Mouse (Mus musculus) megakaryocyte, embryonic 14.5 days (primary cell): ENCODE results near the gene Dlx6.

Source experiments
- FLI1 ChIP-seq: IDR thresholded peaks from 2 replicates; pipeline ENCODE4 v1.6.1; 2012; ENCODE audit warnings: low read length, inconsistent platforms, mixed read lengths
- GATA1 ChIP-seq: IDR thresholded peaks from 3 replicates; pipeline ENCODE4 v1.6.1; 2012; ENCODE audit warnings: mixed read lengths, low read length, inconsistent platforms, borderline replicate concordance

DNA sequence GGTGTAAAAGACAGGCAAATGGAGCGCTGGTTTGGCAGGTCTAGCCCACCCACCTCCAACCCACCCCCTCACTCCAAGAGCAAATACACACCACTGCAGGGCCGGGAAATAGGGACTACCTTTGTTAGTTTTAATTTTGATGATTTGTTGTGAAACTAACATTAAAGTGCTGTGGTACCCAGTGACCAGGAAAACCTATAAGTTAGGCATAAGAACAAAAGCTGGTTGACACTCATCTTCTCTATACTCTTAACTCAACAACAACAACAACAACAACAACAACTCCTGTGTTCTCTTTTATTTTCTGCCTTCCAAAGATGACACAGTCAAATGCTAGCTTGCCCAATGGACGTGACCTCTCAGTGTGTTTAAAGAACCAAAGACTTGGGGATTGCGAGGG, 6.3 kb upstream of the Dlx6 start:
- TF ChIP-seq GATA1 = no peak
- TF ChIP-seq FLI1 = no peak
